Mouse (Mus musculus): ENCODE data around the gene Gm17655.
A peak's percentile ranks its signal among the peaks of the same experiment; 100 is the strongest.
"Not testable (repeated sequence)": the region's sequence is repeated elsewhere in the genome, so short reads cannot be mapped to it uniquely, and the experiment has no call there.

Gm17655 gene

GRCm38 (mm10) chr5:110072413-110072812 is at the start of gene Gm17655:
Gene Gm17655, minus strand, starts transcription at chr5:110072513.
- DNase-seq (ENCODE audit: low spot score) = not testable (repeated sequence)

DNA sequence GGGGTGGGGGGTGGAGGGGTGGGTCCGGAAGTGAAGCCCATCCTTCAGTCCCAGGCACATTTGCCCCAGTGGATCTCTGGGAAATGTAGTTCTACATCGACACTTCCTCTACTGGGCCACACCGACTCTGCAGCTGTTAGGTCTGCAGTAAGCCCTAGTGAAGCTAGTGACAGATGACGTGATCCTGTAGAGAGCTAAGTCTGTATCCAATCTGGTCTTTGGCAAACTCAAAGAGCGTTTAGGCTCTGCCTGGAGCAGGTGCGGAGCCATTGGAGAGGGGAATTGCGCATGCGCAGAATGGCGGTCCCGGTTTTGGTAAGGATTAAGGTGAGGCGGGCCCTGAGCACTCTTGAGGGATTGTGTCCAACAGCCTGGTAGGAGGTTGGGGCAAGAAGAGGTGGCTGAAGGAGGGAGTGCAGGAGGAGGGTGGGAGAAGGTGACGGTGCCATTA is 37.7 kb upstream of the Gm17655 start, which contains the start of gene Zfp605:
Gene Zfp605 (plus strand): TSS at position 102 of the 451 bp plus-strand sequence.
- peak; percentile 89 for DNase-seq (ENCODE audit: low spot score)

GRCm38 (mm10) chr5:110108305-110108628 is 36.0 kb upstream of the Gm17655 start:
- no peak for DNase-seq (ENCODE audit: low spot score)

GRCm38 (mm10) chr5:110107581-110108304 is 35.4 kb upstream of the Gm17655 start, which contains the start of gene Gtpbp6:
Gene Gtpbp6, minus strand, starts transcription at chr5:110108197.
- DNase-seq (ENCODE audit: low spot score) = peak; percentile 93

- peak; percentile 43 for DNase-seq (ENCODE audit: low spot score)
Observed at GRCm38 (mm10) chr5:110106901-110107564, 34.7 kb upstream of the Gm17655 start.

GRCm38 (mm10) chr5:110106140-110106871 is 34.0 kb upstream of the Gm17655 start:
- no peak for DNase-seq (ENCODE audit: low spot score)

DNA sequence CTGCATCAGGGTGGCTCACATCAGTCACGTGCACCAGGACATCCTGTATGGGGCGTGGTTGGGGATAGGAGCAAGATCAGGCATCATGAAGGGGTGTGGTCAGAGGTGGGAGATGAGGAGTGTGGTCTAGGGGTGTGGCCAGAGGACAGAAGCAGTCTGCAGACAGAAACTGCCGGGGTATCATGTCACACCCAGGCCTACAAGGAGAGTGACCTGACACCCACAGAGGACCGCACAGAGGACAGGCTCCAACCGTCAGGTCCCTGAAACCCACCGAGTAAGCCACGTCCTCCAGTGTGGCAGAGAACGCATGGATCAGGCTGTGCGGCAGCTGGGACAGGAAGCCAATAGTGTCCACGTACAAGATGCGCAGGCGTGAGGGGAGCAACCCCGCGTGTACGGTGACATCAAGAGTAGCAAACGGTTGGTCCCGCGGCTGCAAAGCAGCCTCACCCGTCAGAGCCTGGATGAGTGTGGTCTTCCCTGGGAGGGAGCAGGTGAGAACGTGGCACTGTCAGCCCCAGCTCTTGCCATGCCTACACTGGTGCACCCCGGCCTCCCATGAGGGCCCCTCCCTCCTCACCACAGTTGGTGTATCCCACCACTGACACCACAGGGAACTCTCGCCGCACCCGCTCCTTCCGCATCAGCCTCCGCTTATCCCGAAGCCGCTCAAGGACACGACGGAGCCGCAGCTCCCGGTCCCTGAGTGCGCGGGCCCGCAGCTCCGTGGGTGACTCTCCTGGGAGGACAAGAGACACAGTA is 32.5 kb upstream of the Gm17655 start:
- DNase-seq (ENCODE audit: low spot score) = no peak

DNA sequence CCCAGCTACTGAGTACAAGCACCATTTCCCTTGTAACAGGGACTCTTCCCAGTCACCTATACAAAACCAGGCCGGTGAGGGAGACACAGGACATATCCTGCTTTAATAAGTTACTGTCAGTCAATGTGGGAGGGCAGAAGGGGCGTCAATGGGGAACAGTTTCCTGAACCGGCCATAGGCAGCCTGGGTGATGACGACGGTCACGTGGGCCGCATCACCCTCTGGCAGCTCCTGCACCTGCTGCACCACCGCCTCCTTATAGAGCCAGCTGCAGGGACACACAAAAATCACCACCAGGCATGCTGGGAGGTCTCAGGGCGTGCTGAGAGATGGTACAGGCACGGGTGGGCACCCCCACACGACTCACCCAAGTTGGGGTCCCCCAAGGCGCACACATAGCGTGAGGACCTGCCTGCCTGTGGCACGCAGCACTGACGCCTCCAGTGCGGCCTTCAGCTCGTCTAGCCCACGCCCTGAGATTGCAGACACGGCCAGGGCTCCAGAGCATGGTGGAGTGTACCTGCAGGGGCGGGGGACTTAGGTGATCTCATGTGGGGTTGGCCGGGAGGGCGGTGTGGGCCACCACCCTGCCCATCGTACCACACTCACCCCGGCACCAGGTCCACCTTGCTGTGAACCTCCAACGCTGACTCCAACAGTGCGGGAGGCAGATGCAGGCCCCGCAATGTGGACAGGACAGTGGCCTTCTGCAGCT is 31.7 kb upstream of the Gm17655 start:
- no peak for DNase-seq (ENCODE audit: low spot score)

DNA sequence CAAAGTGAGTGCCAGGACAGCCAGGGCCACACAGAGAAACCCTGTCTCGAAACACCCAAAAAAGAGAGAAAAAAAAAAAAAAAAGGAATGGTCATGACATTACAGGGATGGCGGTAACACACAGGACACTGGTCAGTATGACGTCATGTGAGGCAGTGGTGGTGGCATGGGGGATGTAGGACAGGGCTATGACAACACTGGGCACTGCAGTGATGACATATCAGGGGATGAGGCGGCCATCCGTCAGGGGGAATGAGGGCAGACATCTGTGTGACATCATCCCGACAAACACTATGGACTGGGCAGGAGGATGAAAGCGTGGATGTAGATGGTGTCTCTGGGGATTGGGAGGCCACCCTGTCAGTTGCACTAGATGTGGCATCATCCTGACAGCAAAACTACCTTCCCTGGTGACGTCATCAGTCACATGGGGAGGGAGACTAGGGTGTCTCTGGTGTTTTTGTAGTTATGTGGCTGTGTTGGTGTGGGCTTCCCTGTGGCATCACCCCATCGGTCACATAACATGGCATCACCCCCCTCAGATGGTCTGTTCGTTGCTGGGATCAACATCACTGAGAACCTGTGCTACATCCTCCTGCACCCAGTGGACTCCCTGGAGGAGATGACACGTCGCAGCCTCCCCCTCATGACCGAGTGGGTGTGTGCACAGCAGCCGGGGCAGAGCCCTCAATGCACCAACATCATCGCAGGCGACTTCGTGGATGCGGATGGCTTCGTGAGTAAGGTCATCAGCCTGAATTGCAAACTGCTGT is 30.7 kb upstream of the Gm17655 start:
- DNase-seq (ENCODE audit: low spot score) = no peak

DNA sequence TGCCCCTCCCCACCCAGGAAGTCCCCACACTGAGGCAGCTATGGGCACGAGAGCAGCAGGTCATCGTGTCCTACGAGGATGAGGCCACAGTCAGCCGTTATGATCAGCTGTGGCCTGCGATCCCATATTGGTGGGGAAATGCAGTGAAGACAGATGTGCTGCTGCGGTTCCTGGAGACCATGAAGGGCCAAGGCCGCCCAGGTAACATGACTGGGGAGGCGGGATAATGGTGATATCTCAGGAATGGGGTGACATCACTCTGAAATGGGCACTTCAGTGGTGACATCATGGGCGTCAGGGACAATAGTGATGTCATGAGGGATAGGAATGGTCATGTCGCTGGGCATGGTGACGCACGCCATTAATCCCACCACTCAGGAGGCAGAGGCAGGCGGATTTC is 30.1 kb upstream of the Gm17655 start:
- DNase-seq (ENCODE audit: low spot score) = no peak

DNA sequence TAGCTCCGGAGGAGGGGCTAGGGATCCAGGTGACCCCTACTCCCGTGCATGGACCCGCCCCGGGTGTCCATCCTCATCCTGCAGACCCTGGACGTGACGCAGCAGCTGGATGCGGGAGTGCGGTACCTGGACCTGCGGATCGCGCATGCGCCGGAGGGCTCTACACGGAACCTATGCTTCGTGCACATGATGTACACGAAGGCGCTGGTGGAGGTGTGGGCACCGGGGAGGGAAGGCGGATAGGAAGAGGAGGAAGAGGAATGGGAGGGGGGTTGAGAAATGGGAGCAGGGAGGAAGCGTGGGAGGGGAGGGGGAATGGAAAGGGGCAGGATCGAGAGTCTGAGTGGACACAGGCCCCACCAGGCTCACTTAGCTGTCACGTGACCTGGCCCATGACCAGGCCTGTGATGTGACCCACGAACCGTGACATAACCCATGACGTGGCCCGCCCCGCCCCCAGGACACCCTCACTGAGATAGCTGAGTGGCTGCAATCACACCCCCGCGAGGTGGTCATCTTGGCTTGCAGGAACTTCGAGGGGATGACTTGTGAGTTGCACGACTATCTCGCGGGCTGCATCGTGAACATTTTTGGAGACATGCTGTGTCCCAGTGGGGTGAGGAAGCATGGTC is 29.5 kb upstream of the Gm17655 start:
- peak; percentile 63 for DNase-seq (ENCODE audit: low spot score)

DNA sequence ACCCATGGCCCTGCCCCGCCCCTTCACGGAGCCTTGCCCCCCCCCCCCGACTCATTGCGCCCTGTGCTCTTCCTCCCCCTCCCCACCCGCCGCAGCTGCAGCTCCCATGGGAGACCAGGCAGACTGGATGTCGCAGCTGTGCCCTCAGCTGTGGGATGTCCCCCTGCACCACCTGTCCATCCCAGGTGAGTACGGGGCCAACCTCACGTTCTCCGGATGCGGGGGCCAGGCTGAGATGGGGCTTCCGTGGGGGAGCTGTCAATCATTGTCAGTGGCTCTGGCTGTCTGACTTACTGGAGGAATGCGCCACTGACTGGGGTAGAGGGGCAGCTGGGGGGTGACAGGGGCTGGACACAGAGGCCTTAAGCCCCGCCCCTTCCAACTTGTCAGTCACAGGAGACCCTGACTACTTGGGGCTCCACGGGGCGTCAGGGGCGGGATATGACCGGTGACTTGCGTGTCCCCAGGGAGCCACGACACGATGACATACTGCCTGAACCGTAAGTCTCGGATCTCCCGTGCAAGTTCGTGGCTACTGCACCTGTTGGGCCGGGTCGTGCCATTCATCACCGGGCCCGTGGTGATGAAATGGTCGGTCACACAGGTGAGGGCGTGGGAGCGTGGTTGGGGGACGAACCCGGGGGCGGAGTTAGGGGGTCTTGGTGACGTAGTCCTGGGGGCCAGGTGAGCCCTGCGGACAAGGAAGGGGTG is 28.8 kb upstream of the Gm17655 start:
- DNase-seq (ENCODE audit: low spot score) = peak; percentile 46

- DNase-seq (ENCODE audit: low spot score) = no peak
Observed at GRCm38 (mm10) chr5:110099656-110100580, 27.6 kb upstream of the Gm17655 start, which contains the start of gene Plcxd1. Gene Plcxd1, plus strand, starts transcription at chr5:110099969.

DNA sequence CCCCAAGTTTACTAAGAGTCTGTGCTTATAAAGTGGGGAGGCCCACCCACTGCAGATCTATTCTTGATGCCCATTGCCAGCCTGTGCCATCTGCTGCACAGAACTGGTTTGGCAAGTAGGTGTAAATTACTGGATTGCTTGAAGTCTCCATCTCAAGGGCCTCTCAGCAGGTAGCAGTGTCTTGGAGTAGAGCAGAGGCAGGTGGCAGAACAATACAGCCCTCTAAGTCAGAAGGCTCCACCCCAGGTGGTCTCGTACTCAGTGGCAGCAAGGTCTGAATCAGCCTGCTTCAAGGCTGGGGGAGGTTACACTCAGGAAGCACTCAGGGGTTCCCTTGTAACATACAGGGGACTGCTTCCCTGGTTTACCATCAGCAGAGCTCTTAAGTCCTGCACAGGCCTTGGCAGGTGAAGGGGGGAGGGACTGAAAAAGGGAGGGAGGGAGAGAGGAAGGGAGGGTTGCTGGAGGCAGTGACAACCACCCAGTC is 26.7 kb upstream of the Gm17655 start:
- peak; percentile 44 for DNase-seq (ENCODE audit: low spot score)

GRCm38 (mm10) chr5:110094847-110095213 is 22.5 kb upstream of the Gm17655 start:
- DNase-seq (ENCODE audit: low spot score) = no peak

- DNase-seq (ENCODE audit: low spot score) = peak; percentile 91
Observed at GRCm38 (mm10) chr5:110094030-110094846, 21.9 kb upstream of the Gm17655 start, which contains the start of gene Gm35315. Gene Gm35315, minus strand, starts transcription at chr5:110094420.

GRCm38 (mm10) chr5:110091546-110091945 is 19.2 kb upstream of the Gm17655 start:
- DNase-seq (ENCODE audit: low spot score) = no peak
